Mouse (Mus musculus) liver, postnatal 0 days (tissue): ENCODE data around the gene Gucd1.

ENCODE experiments used
- CTCF ChIP-seq: sonication (generic); IDR thresholded peaks from 2 replicates; pipeline ENCODE4 v1.5.1; 2016; ENCODE audit warnings: antibody characterized with exemption, low read depth
- EP300 ChIP-seq: IDR thresholded peaks from 2 replicates; pipeline ENCODE4 v1.6.1; 2016; ENCODE audit warnings: antibody characterized with exemption, low read depth, mild to moderate bottlenecking

- TF ChIP-seq EP300 (no peak), CTCF (no peak)
Measured at GRCm38 (mm10) chr10:75462728-75463127, 55.0 kb downstream of the Gucd1 start.
